Mouse (Mus musculus): ENCODE measurements at regions not wholly inside any gene's neighbourhood (a gene's known extent, or its start where the extent isn't known, plus 50 kb on each side); places are given as distances from the start of the nearest gene placed in this dataset.
A peak's percentile ranks its signal among the peaks of the same experiment; 100 is the strongest.
"Not testable (repeated sequence)": the region's sequence is repeated elsewhere in the genome, so short reads cannot be mapped to it uniquely, and the experiment has no call there.

- ATAC-seq (ENCODE audit: low TSS enrichment) = no peak
Measured at GRCm38 (mm10) chr9:85637274-85637673, 111.9 kb downstream of the Ibtk start.

GRCm38 (mm10) chr9:85636131-85636447, 113.0 kb downstream of the Ibtk start:
- ATAC-seq (ENCODE audit: low TSS enrichment) = no peak

- ATAC-seq (ENCODE audit: low TSS enrichment) = no peak
Measured at GRCm38 (mm10) chr9:85635438-85636130, 113.5 kb downstream of the Ibtk start.

- not testable (repeated sequence) for ATAC-seq (ENCODE audit: low TSS enrichment)
Measured at GRCm38 (mm10) chr9:85634786-85635185, 114.3 kb downstream of the Ibtk start.

- no peak for ATAC-seq (ENCODE audit: low TSS enrichment)
Measured at GRCm38 (mm10) chr9:85617972-85618371, 131.2 kb downstream of the Ibtk start.

GRCm38 (mm10) chr9:85617177-85617777, 131.9 kb downstream of the Ibtk start:
- ATAC-seq (ENCODE audit: low TSS enrichment) = peak; percentile 67; the same call in 1 of the 2 replicates

GRCm38 (mm10) chr9:85616266-85616869, 132.8 kb downstream of the Ibtk start:
- peak; percentile 59; the same call in 1 of the 2 replicates for ATAC-seq (ENCODE audit: low TSS enrichment)

GRCm38 (mm10) chr9:85609152-85609551, 140.0 kb downstream of the Ibtk start:
- no peak for ATAC-seq (ENCODE audit: low TSS enrichment)

GRCm38 (mm10) chr9:85596959-85597358, 152.2 kb downstream of the Ibtk start:
- ATAC-seq (ENCODE audit: low TSS enrichment) = no peak

GRCm38 (mm10) chr9:85593867-85594266, 155.3 kb downstream of the Ibtk start:
- no peak for ATAC-seq (ENCODE audit: low TSS enrichment)

- no peak for ATAC-seq (ENCODE audit: low TSS enrichment)
Measured at GRCm38 (mm10) chr9:85592639-85593038, 156.5 kb downstream of the Ibtk start.

- ATAC-seq (ENCODE audit: low TSS enrichment) = no peak
Measured at GRCm38 (mm10) chr9:85589210-85589609, 159.9 kb downstream of the Ibtk start.

GRCm38 (mm10) chr9:85588077-85588476, 161.1 kb downstream of the Ibtk start:
- ATAC-seq (ENCODE audit: low TSS enrichment) = peak; percentile 83

- ATAC-seq (ENCODE audit: low TSS enrichment) = peak; percentile 27; the same call in 1 of the 2 replicates
Measured at GRCm38 (mm10) chr9:85581028-85581595, 168.0 kb downstream of the Ibtk start.

GRCm38 (mm10) chr9:85577812-85578211, 171.3 kb downstream of the Ibtk start:
- ATAC-seq (ENCODE audit: low TSS enrichment) = no peak

- no peak for ATAC-seq (ENCODE audit: low TSS enrichment)
Measured at GRCm38 (mm10) chr9:85577338-85577737, 171.8 kb downstream of the Ibtk start.

- ATAC-seq (ENCODE audit: low TSS enrichment) = no peak
Measured at GRCm38 (mm10) chr9:85568877-85569276, 180.3 kb downstream of the Ibtk start.

- no peak for ATAC-seq (ENCODE audit: low TSS enrichment)
Measured at GRCm38 (mm10) chr9:85551871-85552270, 197.3 kb downstream of the Ibtk start.

GRCm38 (mm10) chr9:85550455-85550854, 198.7 kb downstream of the Ibtk start:
- no peak for ATAC-seq (ENCODE audit: low TSS enrichment)

- no peak for ATAC-seq (ENCODE audit: low TSS enrichment)
Measured at GRCm38 (mm10) chr9:85546226-85546625, 202.9 kb downstream of the Ibtk start.

GRCm38 (mm10) chr9:85545566-85545965, 203.6 kb downstream of the Ibtk start:
- ATAC-seq (ENCODE audit: low TSS enrichment) = no peak

- ATAC-seq (ENCODE audit: low TSS enrichment) = no peak
Measured at GRCm38 (mm10) chr9:85538557-85538956, 210.6 kb downstream of the Ibtk start.

- ATAC-seq (ENCODE audit: low TSS enrichment) = no peak
Measured at GRCm38 (mm10) chr9:85528421-85528820, 201.3 kb upstream of the Tent5a start.
